Mouse (Mus musculus) testis, adult 2 months (tissue): Measurements from ENCODE around the gene Tlr4.

ENCODE experiments used
- CTCF ChIP-seq: fragments of 200-500 bp; IDR thresholded peaks from 2 replicates; pipeline ENCODE4 v1.5.1; 2012; ENCODE audit warnings: low read depth, mild to moderate bottlenecking, inconsistent platforms, low read length, moderate library complexity; ENCODE audit not compliant: control insufficient read depth, insufficient read depth, insufficient replicate concordance
- POLR2A ChIP-seq: fragments of 200-500 bp; IDR thresholded peaks from 2 replicates; pipeline ENCODE4 v1.6.1; 2012; ENCODE audit warnings: low read depth, mild to moderate bottlenecking, inconsistent platforms, low read length, moderate library complexity; ENCODE audit not compliant: control insufficient read depth

GRCm38 (mm10) chr4:66827463-66828162 is at the start of gene Tlr4:
- TF ChIP-seq CTCF: no peak
- no peak for TF ChIP-seq POLR2A
